Mouse (Mus musculus): Measurements from ENCODE around the gene Rnh1. TPM values are rescaled to one million over a fixed set of nuclear protein-coding genes. Genes with fewer than 3 reads are reported as not detected.
A peak's percentile ranks its signal among the peaks of the same experiment; 100 is the strongest.

Rnh1 gene
- total and polyA plus RNA-seq, 2 experiments from 2014 or later: 44.2 to 47.1 TPM

- H3K27ac ChIP-seq (ENCODE audit: low read depth, low read length): no peak overlapping the region
- peaks cover 20% of the 10 kb centered on the region for H3K36me3 ChIP-seq (ENCODE audit: insufficient read depth, low read length)
- 63% methylated on average over 12 of the region's 12 CpGs for WGBS
- peak overlapping the region; percentile 89 for H3K4me2 ChIP-seq (ENCODE audit: low read depth, low read length, poor library complexity, severe bottlenecking)
- no peak for TF ChIP-seq CTCF (IDR thresholded peaks at IDR 0.05)
- ATAC-seq (ENCODE audit: low FRiP score) (no peak), DNase-seq (ENCODE audit: low spot score) (no peak)
- no peaks in the 10 kb centered on the region for H3K9me3 ChIP-seq (ENCODE audit: low read length)
- H3K9ac ChIP-seq (replicated peaks; ENCODE audit: low read length, poor library complexity, severe bottlenecking): peak overlapping the region; percentile 84
- H3K4me1 ChIP-seq (ENCODE audit: insufficient read depth, low read length): peaks cover 6% of the 10 kb centered on the region; the same call in 1 of the 2 replicates
- H3K4me3 ChIP-seq (ENCODE audit: low read depth, low read length): peak overlapping the region; percentile 88
- no peaks in the 10 kb centered on the region for H3K27me3 ChIP-seq (ENCODE audit: insufficient read depth, low read length)
Measured at GRCm38 (mm10) chr7:141131904-141132755, 40.5 kb downstream of the Rnh1 start.

GRCm38 (mm10) chr7:141131024-141131820 is 41.4 kb downstream of the Rnh1 start:
- DNase-seq (ENCODE audit: low spot score) (peak; percentile 96), ATAC-seq (ENCODE audit: low FRiP score) (peak; percentile 99)
- peak overlapping the region; percentile 89 for H3K4me2 ChIP-seq (ENCODE audit: low read depth, low read length, poor library complexity, severe bottlenecking)
- H3K9ac ChIP-seq (replicated peaks; ENCODE audit: low read length, poor library complexity, severe bottlenecking): peak overlapping the region; percentile 84
- H3K27ac ChIP-seq (ENCODE audit: low read depth, low read length): peak overlapping the region; percentile 43; the same call in 1 of the 2 replicates
- no peaks in the 10 kb centered on the region for H3K9me3 ChIP-seq (ENCODE audit: low read length)
- H3K36me3 ChIP-seq (ENCODE audit: insufficient read depth, low read length): peaks cover 13% of the 10 kb centered on the region; the same call in 1 of the 2 replicates
- under 1% methylated on average over 58 of the region's 59 CpGs for WGBS
- H3K4me1 ChIP-seq (ENCODE audit: insufficient read depth, low read length): peaks cover 6% of the 10 kb centered on the region; the same call in 1 of the 2 replicates
- TF ChIP-seq CTCF (IDR thresholded peaks at IDR 0.05): no peak
- peak overlapping the region; percentile 88 for H3K4me3 ChIP-seq (ENCODE audit: low read depth, low read length)
- H3K27me3 ChIP-seq (ENCODE audit: insufficient read depth, low read length): no peaks in the 10 kb centered on the region

- peak; percentile 58 for ATAC-seq (ENCODE audit: low FRiP score)
- TF ChIP-seq CTCF (IDR thresholded peaks at IDR 0.05): no peak
- no peaks in the 10 kb centered on the region for H3K4me1 ChIP-seq (ENCODE audit: insufficient read depth, low read length)
Measured at GRCm38 (mm10) chr7:141123517-141123856, 49.2 kb downstream of the Rnh1 start.

GRCm38 (mm10) chr7:141122689-141123516 is 49.8 kb downstream of the Rnh1 start:
- Histone ChIP-seq H3K27me3 (ENCODE audit: insufficient read depth, low read length) (no peaks in the 10 kb centered on the region), H3K36me3 (ENCODE audit: insufficient read depth, low read length) (no peaks in the 10 kb centered on the region), H3K9ac (replicated peaks; ENCODE audit: low read length, poor library complexity, severe bottlenecking) (peak overlapping the region; percentile 65), H3K4me3 (ENCODE audit: low read depth, low read length) (peak overlapping the region; percentile 53), H3K4me1 (ENCODE audit: insufficient read depth, low read length) (no peaks in the 10 kb centered on the region), H3K9me3 (ENCODE audit: low read length) (no peaks in the 10 kb centered on the region), H3K4me2 (ENCODE audit: low read depth, low read length, poor library complexity, severe bottlenecking) (peak overlapping the region; percentile 74), H3K27ac (ENCODE audit: low read depth, low read length) (peak overlapping the region; percentile 77)
- peak; percentile 5; the same call in 1 of the 2 replicates for TF ChIP-seq CTCF (IDR thresholded peaks at IDR 0.05)
- DNase-seq (ENCODE audit: low spot score) (peak; percentile 94), ATAC-seq (ENCODE audit: low FRiP score) (peak; percentile 90)
- WGBS: 2% methylated on average over 29 of the region's 29 CpGs

More at GRCm38 (mm10) chr7:141123517-141123856, 49.2 kb downstream of the Rnh1 start:
- Histone ChIP-seq H3K27me3 (ENCODE audit: insufficient read depth, low read length) (no peaks in the 10 kb centered on the region), H3K9me3 (ENCODE audit: low read length) (no peaks in the 10 kb centered on the region), H3K4me2 (ENCODE audit: low read depth, low read length, poor library complexity, severe bottlenecking) (peak overlapping the region; percentile 74), H3K9ac (replicated peaks; ENCODE audit: low read length, poor library complexity, severe bottlenecking) (peak overlapping the region; percentile 65), H3K36me3 (ENCODE audit: insufficient read depth, low read length) (no peaks in the 10 kb centered on the region), H3K27ac (ENCODE audit: low read depth, low read length) (peak overlapping the region; percentile 77), H3K4me3 (ENCODE audit: low read depth, low read length) (peak overlapping the region; percentile 53)
- under 1% methylated on average over 15 of the region's 15 CpGs for WGBS
- DNase-seq (ENCODE audit: low spot score): no peak

- H3K4me2 ChIP-seq (ENCODE audit: low read depth, low read length, poor library complexity, severe bottlenecking): peak within 1 kb of the TSS; percentile 74
- peak within 1 kb of the TSS; percentile 53 for H3K4me3 ChIP-seq (ENCODE audit: low read depth, low read length)
- peak within 1 kb of the TSS; percentile 65 for H3K9ac ChIP-seq (replicated peaks; ENCODE audit: low read length, poor library complexity, severe bottlenecking)
- peak within 1 kb of the TSS; percentile 77 for H3K27ac ChIP-seq (ENCODE audit: low read depth, low read length)
- ATAC-seq (ENCODE audit: low FRiP score) (no peak), DNase-seq (ENCODE audit: low spot score) (no peak)
- no peak for TF ChIP-seq CTCF (IDR thresholded peaks at IDR 0.05)
- H3K36me3 ChIP-seq (ENCODE audit: insufficient read depth, low read length): no peaks in the 10 kb centered on the region
- WGBS: 55% methylated on average over 14 of the region's 14 CpGs
- H3K4me1 ChIP-seq (ENCODE audit: insufficient read depth, low read length): no peaks in the 10 kb centered on the region
- no peaks in the 10 kb centered on the region for H3K27me3 ChIP-seq (ENCODE audit: insufficient read depth, low read length)
- H3K9me3 ChIP-seq (ENCODE audit: low read length): no peaks in the 10 kb centered on the region
Measured at GRCm38 (mm10) chr7:141122245-141122644, 50.4 kb downstream of the Rnh1 start, which contains the start of gene Ptdss2. Gene Ptdss2 (plus strand): TSS chr7:141122382.
